Mouse (Mus musculus): ENCODE results near the gene Myo19. TPM values are rescaled to one million over a fixed set of nuclear protein-coding genes. Genes with fewer than 3 reads are reported as not detected.

Myo19 gene
- polyA plus RNA-seq, 2 experiments = 3.9 to 6.5 TPM

DNA sequence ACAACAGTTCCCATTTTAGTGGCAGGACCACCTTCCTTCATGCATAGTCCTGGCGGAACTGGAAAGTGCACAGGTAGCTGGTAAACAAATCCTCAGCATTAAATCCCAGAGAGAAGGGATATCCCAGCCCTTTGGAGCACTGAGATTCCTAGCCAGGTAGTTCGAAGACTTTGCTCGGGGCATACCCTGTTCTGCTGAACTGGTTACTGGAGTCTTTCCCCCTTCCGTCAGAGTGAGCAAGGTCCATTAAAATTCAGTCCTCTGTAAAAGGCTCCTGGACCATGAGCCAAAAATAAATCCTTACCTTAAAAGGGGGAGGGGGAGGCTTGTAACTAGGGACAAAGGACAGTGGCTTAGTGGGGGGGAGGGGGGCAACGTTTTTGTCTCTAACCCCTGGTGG, 79.2 kb downstream of the Myo19 start:
- WGBS (ENCODE audit: insufficient replicate concordance) = 35% methylated on average over 5 of the region's 5 CpGs
- Histone ChIP-seq H3K9ac (replicated peaks) (no peak overlapping the region), H3K27me3 (ENCODE audit: control insufficient read depth, insufficient read depth, low read length) (peaks cover 41% of the 10 kb centered on the region), H3K4me2 (ENCODE audit: low read depth) (no peak overlapping the region), H3K4me3 (ENCODE audit: insufficient read depth in 1 of 2, low read depth in 2 of 2, low read length in 2 of 2) (no peak overlapping the region), H3K36me3 (replicated peaks; ENCODE audit: control insufficient read depth, insufficient read depth, low read depth) (no peaks in the 10 kb centered on the region), H3K9me3 (ENCODE audit: control insufficient read depth, low read length) (no peaks in the 10 kb centered on the region), H3K27ac (no peak overlapping the region), H3K4me1 (replicated peaks; ENCODE audit: control insufficient read depth in 2 of 2, insufficient read depth in 2 of 2, low read length in 1 of 2) (no peaks in the 10 kb centered on the region)
- DNase-seq (ENCODE audit: low read depth in 3 of 3, low spot score in 3 of 3) (no peak), ATAC-seq (ENCODE audit: insufficient read depth) (no peak)
- TF ChIP-seq EP300 (IDR thresholded peaks at IDR 0.05; ENCODE audit: low read depth) = no peak
- no peak for TF ChIP-seq CTCF (IDR thresholded peaks at IDR 0.05; ENCODE audit: low read depth)

DNA sequence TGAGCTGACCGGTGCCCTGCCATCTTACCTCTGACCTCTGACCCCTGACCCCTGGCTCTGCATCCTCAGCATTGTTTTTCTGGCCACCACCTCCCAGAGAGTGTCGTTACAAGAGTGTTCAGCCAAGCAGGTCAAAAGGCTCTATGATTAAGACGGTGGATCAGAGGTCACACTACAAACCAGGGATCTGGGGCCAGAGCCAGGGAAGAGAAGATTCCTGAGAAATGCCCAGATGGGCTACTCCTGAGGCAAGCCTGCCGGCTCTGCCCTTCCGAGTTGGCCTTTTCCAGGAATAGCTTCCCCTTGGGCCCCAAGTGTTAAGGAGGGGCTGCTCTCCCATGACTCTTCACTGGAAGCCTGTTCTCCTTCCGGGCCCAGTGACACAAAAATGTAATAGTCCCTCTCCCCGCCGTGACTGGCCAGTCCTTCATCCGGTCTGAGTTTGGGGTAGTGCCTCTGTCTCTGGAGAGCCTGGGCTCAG, 79.8 kb downstream of the Myo19 start:
- WGBS (ENCODE audit: insufficient replicate concordance) = 11% methylated on average over 9 of the region's 9 CpGs
- Histone ChIP-seq H3K9ac (replicated peaks) (no peak overlapping the region), H3K9me3 (ENCODE audit: control insufficient read depth, low read length) (no peaks in the 10 kb centered on the region), H3K4me2 (ENCODE audit: low read depth) (no peak overlapping the region), H3K4me1 (replicated peaks; ENCODE audit: control insufficient read depth in 2 of 2, insufficient read depth in 2 of 2, low read length in 1 of 2) (no peaks in the 10 kb centered on the region), H3K27me3 (ENCODE audit: control insufficient read depth, insufficient read depth, low read length) (peaks cover 41% of the 10 kb centered on the region), H3K36me3 (replicated peaks; ENCODE audit: control insufficient read depth, insufficient read depth, low read depth) (no peaks in the 10 kb centered on the region), H3K4me3 (ENCODE audit: insufficient read depth in 1 of 2, low read depth in 2 of 2, low read length in 2 of 2) (no peak overlapping the region), H3K27ac (no peak overlapping the region)
- DNase-seq (ENCODE audit: low read depth in 3 of 3, low spot score in 3 of 3) (no peak), ATAC-seq (ENCODE audit: insufficient read depth) (no peak)
- TF ChIP-seq CTCF (IDR thresholded peaks at IDR 0.05; ENCODE audit: low read depth) (no peak), EP300 (IDR thresholded peaks at IDR 0.05; ENCODE audit: low read depth) (no peak)

DNA sequence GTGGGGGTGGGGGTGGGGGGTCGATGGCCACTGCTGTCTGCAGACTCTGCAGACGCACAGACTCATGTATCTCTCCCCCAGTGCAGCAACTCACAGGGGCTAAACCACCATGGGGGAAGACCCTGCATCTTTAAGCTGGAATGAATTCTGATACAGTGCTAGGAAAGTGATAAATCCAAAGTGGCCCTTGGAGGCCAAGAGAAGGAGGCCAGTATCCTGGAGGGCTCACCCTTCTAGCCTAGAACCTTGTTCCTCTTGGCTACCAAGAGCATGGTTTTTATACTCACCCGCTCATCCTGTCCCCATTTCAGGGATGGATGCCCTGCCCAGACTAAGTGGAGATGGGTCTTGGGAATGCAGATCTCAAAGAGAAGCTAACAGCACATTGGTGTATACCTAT, 80.3 kb downstream of the Myo19 start:
- Histone ChIP-seq H3K9ac (replicated peaks) (no peak overlapping the region), H3K36me3 (replicated peaks; ENCODE audit: control insufficient read depth, insufficient read depth, low read depth) (no peaks in the 10 kb centered on the region), H3K4me1 (replicated peaks; ENCODE audit: control insufficient read depth in 2 of 2, insufficient read depth in 2 of 2, low read length in 1 of 2) (no peaks in the 10 kb centered on the region), H3K4me3 (ENCODE audit: insufficient read depth in 1 of 2, low read depth in 2 of 2, low read length in 2 of 2) (no peak overlapping the region), H3K9me3 (ENCODE audit: control insufficient read depth, low read length) (no peaks in the 10 kb centered on the region), H3K4me2 (ENCODE audit: low read depth) (no peak overlapping the region), H3K27ac (no peak overlapping the region), H3K27me3 (ENCODE audit: control insufficient read depth, insufficient read depth, low read length) (peaks cover 41% of the 10 kb centered on the region)
- WGBS (ENCODE audit: insufficient replicate concordance) = 23% methylated on average over 3 of the region's 3 CpGs
- DNase-seq (ENCODE audit: low read depth in 3 of 3, low spot score in 3 of 3) = no peak
- TF ChIP-seq CTCF (IDR thresholded peaks at IDR 0.05; ENCODE audit: low read depth) (no peak), EP300 (IDR thresholded peaks at IDR 0.05; ENCODE audit: low read depth) (no peak)
- no peak for ATAC-seq (ENCODE audit: insufficient read depth)

DNA sequence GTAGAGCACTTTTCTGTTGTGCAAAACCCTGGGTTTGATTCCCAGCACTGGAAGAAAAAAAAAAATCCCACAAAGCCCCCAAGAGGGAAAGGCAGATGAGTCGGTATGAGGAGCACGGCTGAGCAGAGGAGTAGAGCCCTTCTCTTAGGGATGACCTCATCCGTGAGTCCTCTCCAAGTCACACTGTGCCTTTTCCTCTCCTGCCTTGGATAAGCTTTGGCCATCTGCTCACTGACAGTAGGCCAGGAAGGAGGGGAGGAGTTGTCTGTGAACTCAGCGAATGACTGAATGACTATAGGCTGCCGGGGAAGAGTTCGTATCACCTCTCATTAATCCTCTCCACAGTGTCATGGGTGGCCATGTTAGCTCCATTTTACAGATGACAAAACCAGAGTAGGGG, 80.8 kb downstream of the Myo19 start:
- Histone ChIP-seq H3K9me3 (ENCODE audit: control insufficient read depth, low read length) (no peaks in the 10 kb centered on the region), H3K36me3 (replicated peaks; ENCODE audit: control insufficient read depth, insufficient read depth, low read depth) (no peaks in the 10 kb centered on the region), H3K27ac (no peak overlapping the region), H3K9ac (replicated peaks) (no peak overlapping the region), H3K4me3 (ENCODE audit: insufficient read depth in 1 of 2, low read depth in 2 of 2, low read length in 2 of 2) (no peak overlapping the region), H3K27me3 (ENCODE audit: control insufficient read depth, insufficient read depth, low read length) (peaks cover 41% of the 10 kb centered on the region), H3K4me1 (replicated peaks; ENCODE audit: control insufficient read depth in 2 of 2, insufficient read depth in 2 of 2, low read length in 1 of 2) (no peaks in the 10 kb centered on the region), H3K4me2 (ENCODE audit: low read depth) (no peak overlapping the region)
- no peak for DNase-seq (ENCODE audit: low read depth in 3 of 3, low spot score in 3 of 3)
- ATAC-seq (ENCODE audit: insufficient read depth) = no peak
- TF ChIP-seq EP300 (IDR thresholded peaks at IDR 0.05; ENCODE audit: low read depth) (no peak), CTCF (IDR thresholded peaks at IDR 0.05; ENCODE audit: low read depth) (no peak)
- WGBS (ENCODE audit: insufficient replicate concordance) = 47% methylated on average over 6 of the region's 6 CpGs

Small RNA genes lying within 50 kb of the gene (microRNA-seq; reads per million reads assigned to microRNA genes)
- gene Gm23564 = not detected

Other genes with a start within 250 kb of the Myo19 start
- gene Mrm1, start 60.6 kb upstream of the Myo19 start, polyA plus RNA-seq (2012; rRNA removed) = 19.7 and 32.5 TPM in 2 replicates
- gene Mrm1, start 60.6 kb upstream of the Myo19 start, polyA plus RNA-seq (2014; fragmentation: Nextera tagmentation; extraction: Ambion mirVana) = 12.0 and 13.2 TPM in 2 replicates
- 210 and 211 TPM in 2 replicates for gene Dhrs11, start 51.2 kb upstream of the Myo19 start, polyA plus RNA-seq (2012; rRNA removed)
- gene Dhrs11, start 51.2 kb upstream of the Myo19 start, polyA plus RNA-seq (2014; fragmentation: Nextera tagmentation; extraction: Ambion mirVana) = 201 and 216 TPM in 2 replicates
- gene Ggnbp2, start 9.3 kb upstream of the Myo19 start, polyA plus RNA-seq (2012; rRNA removed) = 37.4 and 63.7 TPM in 2 replicates
- gene Ggnbp2, start 9.3 kb upstream of the Myo19 start, polyA plus RNA-seq (2014; fragmentation: Nextera tagmentation; extraction: Ambion mirVana) = 48.5 and 52.9 TPM in 2 replicates
- gene Pigw, start 137 bp downstream of the Myo19 start, polyA plus RNA-seq (2012; rRNA removed) = 3.3 and 4.1 TPM in 2 replicates
- gene Pigw, start 137 bp downstream of the Myo19 start, polyA plus RNA-seq (2014; fragmentation: Nextera tagmentation; extraction: Ambion mirVana) = 1.2 and 1.4 TPM in 2 replicates
- gene Znhit3, start 36.2 kb downstream of the Myo19 start, polyA plus RNA-seq (2012; rRNA removed) = 15.6 and 19.0 TPM in 2 replicates
- gene Znhit3, start 36.2 kb downstream of the Myo19 start, polyA plus RNA-seq (2014; fragmentation: Nextera tagmentation; extraction: Ambion mirVana) = 47.9 and 49.8 TPM in 2 replicates
- 0.10 and 0.11 TPM in 2 replicates for gene Car4, start 77.6 kb downstream of the Myo19 start, polyA plus RNA-seq (2012; rRNA removed)
- 0.43 and 0.51 TPM in 2 replicates for gene Car4, start 77.6 kb downstream of the Myo19 start, polyA plus RNA-seq (2014; fragmentation: Nextera tagmentation; extraction: Ambion mirVana)